Mouse (Mus musculus) left cerebral cortex, adult 18-20 months (tissue): ENCODE data around the gene Hmga1. TPM values are rescaled to one million over a fixed set of nuclear protein-coding genes. Genes with fewer than 3 reads are reported as not detected.

ENCODE experiments used
- DNase-seq, 2 experiments: peaks; one replicate each; pipeline ENCODE4 v3.0.0; 2021 to 2022; ENCODE audit warnings: low spot score in 2 of 2, mixed read lengths in 1 of 2
- total RNA-seq, 2 experiments: library from RNA; stranded (reverse); gene quantifications; 2 replicates each; pipeline ENCODE4 v1.2.3; 2021

The Hmga1 gene
- total RNA-seq, 2 experiments from 2014 or later: 50.7 to 58.9 TPM

GRCm38 (mm10) chr17:27580392-27581068 lies 24.2 kb downstream of the Hmga1 start:
- peak in 1 of 2 experiments; percentile 55 for DNase-seq

GRCm38 (mm10) chr17:27583185-27583894 lies 27.0 kb downstream of the Hmga1 start:
- no peak for DNase-seq

GRCm38 (mm10) chr17:27586661-27587060 lies 30.4 kb downstream of the Hmga1 start:
- no peak for DNase-seq

GRCm38 (mm10) chr17:27587252-27587651 lies 31.0 kb downstream of the Hmga1 start:
- DNase-seq: peak; percentile 63

- DNase-seq: no peak
Observed at GRCm38 (mm10) chr17:27588231-27588630, 31.9 kb downstream of the Hmga1 start.

GRCm38 (mm10) chr17:27591826-27592564 lies 35.7 kb downstream of the Hmga1 start:
- DNase-seq: no peak

- DNase-seq: no peak
Observed at GRCm38 (mm10) chr17:27592565-27592910, 36.2 kb downstream of the Hmga1 start.

- DNase-seq: no peak
Observed at GRCm38 (mm10) chr17:27595659-27596375, 39.5 kb downstream of the Hmga1 start.

GRCm38 (mm10) chr17:27596376-27597190 lies 40.3 kb downstream of the Hmga1 start:
- no peak for DNase-seq

- no peak for DNase-seq
Observed at GRCm38 (mm10) chr17:27600286-27600685, 44.0 kb downstream of the Hmga1 start.

GRCm38 (mm10) chr17:27600869-27601268 lies 44.6 kb downstream of the Hmga1 start:
- no peak for DNase-seq

- DNase-seq: no peak
Observed at GRCm38 (mm10) chr17:27603036-27603435, 46.7 kb downstream of the Hmga1 start.

- DNase-seq: no peak
Observed at GRCm38 (mm10) chr17:27603522-27604234, 47.4 kb downstream of the Hmga1 start.

GRCm38 (mm10) chr17:27609576-27609975 lies 53.3 kb downstream of the Hmga1 start:
- DNase-seq: no peak

GRCm38 (mm10) chr17:27610679-27611518 lies 54.6 kb downstream of the Hmga1 start:
- DNase-seq: peak; percentile 67 to 81

- no peak for DNase-seq
Observed at GRCm38 (mm10) chr17:27611519-27611884, 55.2 kb downstream of the Hmga1 start.

GRCm38 (mm10) chr17:27611994-27612393 lies 55.7 kb downstream of the Hmga1 start:
- DNase-seq: no peak

GRCm38 (mm10) chr17:27613016-27613415 lies 56.7 kb downstream of the Hmga1 start:
- no peak for DNase-seq
